Mouse (Mus musculus): ENCODE measurements around the gene Cdca5.
A peak's percentile ranks its signal among the peaks of the same experiment; 100 is the strongest.

Gene Cdca5

GRCm38 (mm10) chr19:6141394-6141749, 56.6 kb downstream of the Cdca5 start, which contains the start of gene Arl2:
Arl2 (minus strand) TSS chr19:6141548.
- peak; percentile 97 for DNase-seq (ENCODE audit: low spot score)
